Mouse (Mus musculus): ENCODE data around the gene Atf6b.

Atf6b gene

DNA sequence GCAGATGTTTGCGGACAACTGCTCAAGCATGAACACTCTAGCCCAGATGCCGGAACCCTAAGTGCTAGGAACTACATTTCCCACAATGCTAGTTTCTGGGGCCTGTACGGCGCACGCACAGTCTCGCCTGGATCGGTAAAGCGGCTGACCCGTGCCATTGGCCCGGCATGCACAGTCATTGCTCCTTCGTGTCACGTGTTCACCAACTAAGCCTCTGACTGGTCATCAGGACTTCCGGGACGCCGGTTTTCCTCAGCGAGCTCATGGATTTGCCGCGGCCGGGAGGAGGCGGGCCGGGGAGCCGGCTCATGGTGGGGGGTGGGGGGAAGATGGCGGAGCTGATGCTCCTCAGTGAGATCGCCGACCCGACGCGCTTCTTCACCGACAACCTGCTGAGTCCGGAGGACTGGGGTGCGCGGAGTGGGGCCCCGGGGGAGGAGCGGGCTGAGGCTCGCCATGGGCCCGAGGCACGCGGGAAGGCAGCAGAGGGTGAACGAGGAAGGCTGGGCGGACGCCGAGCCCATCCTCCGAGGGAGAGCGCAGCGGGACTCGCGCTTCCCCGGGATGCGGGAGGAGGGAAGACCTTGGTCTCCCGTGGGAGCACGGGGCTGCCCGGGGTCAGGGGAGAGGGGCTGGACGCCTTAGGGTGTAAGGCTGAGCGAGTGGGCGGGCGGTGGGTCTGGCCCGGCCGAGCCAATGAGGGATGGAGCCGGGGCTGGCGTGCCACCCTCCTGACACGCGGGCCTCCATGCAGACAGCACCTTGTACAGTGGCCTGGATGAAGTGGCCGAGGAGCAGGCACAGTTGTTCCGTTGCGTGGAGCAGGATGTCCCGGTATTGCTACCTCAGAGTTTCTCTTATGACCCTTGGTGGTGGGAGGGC lies at the start of gene Atf6b:
Atf6b (plus strand) TSS at position 241 of the 882 bp plus-strand sequence.
- DNase-seq (ENCODE audit: low spot score) = peak; percentile 98

GRCm38 (mm10) chr17:34597566-34598095 lies 49.3 kb upstream of the Atf6b start, which contains the start of gene Ager:
Gene Ager, plus strand, starts transcription at chr17:34597862.
- no peak for DNase-seq (ENCODE audit: low spot score)

DNA sequence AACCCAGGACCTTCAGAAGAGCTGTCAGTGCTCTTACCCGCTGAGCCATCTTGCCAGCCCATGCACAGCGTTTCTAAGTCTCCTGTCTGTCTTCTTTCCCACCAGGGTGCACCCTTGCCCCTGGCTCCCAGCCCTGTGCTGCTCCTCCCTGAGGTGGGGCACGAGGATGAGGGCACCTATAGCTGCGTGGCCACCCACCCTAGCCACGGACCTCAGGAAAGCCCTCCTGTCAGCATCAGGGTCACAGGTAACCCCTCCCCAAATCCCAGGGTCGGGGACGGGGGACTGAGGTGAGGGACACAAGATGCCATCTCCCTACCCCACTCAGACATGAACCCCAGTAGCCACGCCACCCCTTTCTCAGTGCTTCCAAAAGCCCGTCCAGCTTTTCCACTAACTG lies 47.1 kb upstream of the Atf6b start:
- no peak for DNase-seq (ENCODE audit: low spot score)

GRCm38 (mm10) chr17:34601796-34602195 lies 45.1 kb upstream of the Atf6b start:
- DNase-seq (ENCODE audit: low spot score) = no peak

- DNase-seq (ENCODE audit: low spot score) = peak; percentile 100
Measured at GRCm38 (mm10) chr17:34603375-34604060, 43.4 kb upstream of the Atf6b start, which contains the start of gene Rnf5. Gene Rnf5, minus strand, starts transcription at chr17:34603690.

- peak; percentile 100 for DNase-seq (ENCODE audit: low spot score)
Measured at GRCm38 (mm10) chr17:34604061-34604508, 42.9 kb upstream of the Atf6b start, which contains the start of gene Agpat1. Gene Agpat1, plus strand, starts transcription at chr17:34604262.

DNA sequence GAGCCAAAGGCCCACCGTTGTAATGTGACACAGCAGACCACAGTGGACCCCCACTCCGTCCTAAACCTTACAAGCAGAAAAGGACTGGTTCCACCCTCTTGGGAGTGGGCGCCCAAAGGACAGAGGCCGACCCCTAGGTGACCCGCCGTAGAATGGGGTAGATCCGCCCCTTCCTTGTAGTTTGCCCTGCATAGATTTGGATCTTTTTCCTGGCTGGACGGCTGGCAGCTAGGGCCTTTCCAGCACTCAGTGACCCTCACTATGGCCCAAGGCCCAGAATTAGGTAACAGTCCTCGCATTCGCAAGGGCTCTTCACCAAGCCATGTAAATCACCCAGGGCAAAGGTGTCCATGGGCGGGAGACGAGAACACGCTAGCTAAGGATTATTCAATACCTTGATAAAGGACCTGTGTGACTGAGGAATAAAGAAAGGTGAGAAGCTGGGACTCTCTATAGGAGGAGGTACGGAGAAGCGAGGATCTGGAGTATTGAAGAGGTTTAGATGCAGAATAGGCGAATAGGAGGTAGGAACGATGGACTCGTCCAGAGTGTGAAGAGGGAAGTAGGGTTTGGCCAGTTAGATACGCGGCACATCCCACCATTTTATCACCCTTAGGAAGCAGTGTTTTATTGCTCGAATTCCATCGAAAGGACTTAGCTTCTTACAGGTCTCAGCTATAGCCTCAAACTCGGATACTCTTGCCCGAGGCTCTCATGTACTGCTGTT lies 42.3 kb upstream of the Atf6b start:
- DNase-seq (ENCODE audit: low spot score) = peak; percentile 74

- peak; percentile 97 for DNase-seq (ENCODE audit: low spot score)
Measured at GRCm38 (mm10) chr17:34605609-34606008, 41.3 kb upstream of the Atf6b start.

- peak; percentile 56 for DNase-seq (ENCODE audit: low spot score)
Measured at GRCm38 (mm10) chr17:34606186-34607039, 40.5 kb upstream of the Atf6b start.

GRCm38 (mm10) chr17:34607997-34608396 lies 38.9 kb upstream of the Atf6b start:
- no peak for DNase-seq (ENCODE audit: low spot score)

GRCm38 (mm10) chr17:34611050-34611449 lies 35.9 kb upstream of the Atf6b start:
- DNase-seq (ENCODE audit: low spot score) = no peak

- DNase-seq (ENCODE audit: low spot score) = no peak
Measured at GRCm38 (mm10) chr17:34613054-34613645, 33.8 kb upstream of the Atf6b start.

DNA sequence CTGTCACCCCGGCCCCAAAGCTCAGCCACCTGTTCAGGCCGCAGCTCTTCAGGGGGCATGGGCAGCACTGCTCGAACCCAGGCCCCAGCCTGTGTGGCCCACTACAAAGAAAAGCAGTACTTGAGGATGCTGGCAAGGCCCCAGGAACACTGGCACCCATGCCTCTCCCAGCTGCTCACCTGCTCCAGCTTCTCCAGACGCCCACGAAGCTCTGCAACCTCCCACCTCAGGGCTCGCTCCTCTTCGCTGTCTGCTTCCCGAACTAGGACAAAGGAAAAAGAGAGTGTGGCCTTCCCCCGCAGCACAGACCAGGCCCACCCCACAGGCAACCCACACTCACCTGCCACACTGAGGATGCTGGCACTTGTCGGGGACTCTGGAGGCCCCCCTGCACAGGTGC lies 33.1 kb upstream of the Atf6b start:
- no peak for DNase-seq (ENCODE audit: low spot score)

DNA sequence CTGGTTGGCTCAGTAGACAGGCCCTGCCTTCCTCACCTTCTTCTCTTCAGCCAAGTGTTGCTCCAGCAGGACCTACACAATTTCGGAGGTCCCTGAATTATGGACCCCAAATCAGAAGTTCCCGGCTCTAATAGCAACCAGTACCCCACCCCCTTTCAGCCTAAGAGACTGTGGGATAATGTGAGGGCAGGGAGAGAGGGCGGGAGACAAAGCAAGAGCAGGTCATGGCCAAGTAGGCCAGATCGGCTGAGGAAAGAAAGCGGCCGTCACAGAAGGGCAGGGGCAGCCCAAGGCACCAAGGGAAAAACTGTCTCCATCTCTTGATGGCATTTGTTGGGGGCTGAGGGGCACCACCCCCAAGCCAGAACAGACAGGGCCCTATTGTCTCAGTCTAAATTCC lies 31.1 kb upstream of the Atf6b start, which contains the start of gene Egfl8:
Egfl8 (minus strand) TSS at position 101 of the 400 bp plus-strand sequence.
- DNase-seq (ENCODE audit: low spot score) = no peak

DNA sequence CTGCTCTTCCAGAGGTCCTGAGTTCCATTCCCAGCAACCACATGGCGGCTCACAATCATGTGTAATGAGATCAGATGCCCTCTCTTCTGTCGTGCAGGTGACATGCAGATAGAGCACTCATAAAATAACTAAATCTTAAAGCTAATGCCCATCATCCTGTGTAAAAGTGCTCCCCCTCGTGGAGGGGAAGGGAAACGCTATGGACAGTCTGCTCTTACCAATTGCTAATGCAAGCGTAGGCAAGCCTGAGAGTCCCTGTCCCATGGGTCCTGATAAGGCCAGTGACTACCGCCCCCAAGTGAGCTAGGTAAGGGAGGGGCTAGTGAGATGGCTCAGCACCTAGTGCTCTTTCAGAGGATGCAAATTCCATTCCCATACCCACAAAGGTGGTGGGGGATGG lies 27.9 kb upstream of the Atf6b start:
- DNase-seq (ENCODE audit: low spot score) = peak; percentile 85

GRCm38 (mm10) chr17:34621006-34621405 lies 25.9 kb upstream of the Atf6b start:
- no peak for DNase-seq (ENCODE audit: low spot score)

GRCm38 (mm10) chr17:34623161-34623560 lies 23.8 kb upstream of the Atf6b start:
- DNase-seq (ENCODE audit: low spot score) = no peak

DNA sequence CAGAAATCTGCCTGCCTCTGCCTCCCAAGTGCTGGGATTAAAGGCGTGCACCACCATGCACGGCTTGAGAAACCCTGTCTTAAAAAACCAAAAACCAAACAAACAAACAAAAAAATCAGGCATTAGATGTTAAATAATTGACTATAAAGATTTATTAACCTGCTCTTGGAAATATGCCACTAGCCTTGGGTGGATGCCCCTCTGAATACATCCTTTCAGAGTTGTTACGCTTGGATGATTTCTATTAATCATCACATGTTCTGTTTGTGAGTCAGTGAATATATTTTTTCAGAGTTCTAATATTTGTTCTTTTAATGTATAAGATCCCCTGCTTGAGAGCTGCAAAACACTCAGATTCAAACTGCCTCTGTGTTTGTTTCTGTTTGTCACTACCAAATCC lies 22.0 kb upstream of the Atf6b start:
- DNase-seq (ENCODE audit: low spot score) = no peak

DNA sequence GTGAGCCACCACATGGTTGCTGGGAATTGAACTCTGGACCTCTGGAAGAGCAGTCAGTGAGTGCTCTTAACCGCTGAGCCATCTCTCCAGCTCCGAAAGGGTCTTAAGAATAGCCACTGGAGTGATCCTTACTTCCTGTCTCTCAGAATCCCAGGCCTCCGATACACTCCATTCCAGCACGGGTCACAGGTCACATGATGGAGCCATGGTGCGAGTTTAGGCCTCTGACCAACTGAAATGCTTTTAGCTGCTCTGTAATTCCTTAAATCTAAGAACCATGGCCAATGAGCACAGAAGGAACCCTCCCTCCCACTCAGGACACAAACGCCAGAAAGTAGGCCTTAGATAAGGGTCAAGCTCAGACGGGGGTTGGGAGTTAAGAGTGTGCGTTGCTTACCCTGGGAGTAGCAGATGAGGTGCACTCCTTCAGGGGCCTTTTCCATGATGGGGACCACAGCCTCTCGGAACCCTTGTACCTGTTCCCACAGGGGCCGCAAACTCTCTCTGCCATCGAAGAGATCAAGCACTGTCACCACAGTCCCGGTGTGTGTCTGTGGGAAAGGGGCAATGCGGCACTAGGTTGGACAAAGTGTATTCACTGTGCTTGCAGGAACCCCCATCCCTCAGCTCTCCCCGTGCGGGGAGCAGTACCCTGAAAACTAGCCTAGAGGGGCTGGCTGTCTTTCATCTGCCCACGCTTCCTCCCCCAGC lies 20.7 kb upstream of the Atf6b start:
- DNase-seq (ENCODE audit: low spot score) = no peak

GRCm38 (mm10) chr17:34626773-34627092 lies 20.2 kb upstream of the Atf6b start:
- DNase-seq (ENCODE audit: low spot score) = peak; percentile 73

All from MN1 (cell line).